Mouse (Mus musculus): ENCODE data around the gene Rmdn3.

Gene Rmdn3

DNA sequence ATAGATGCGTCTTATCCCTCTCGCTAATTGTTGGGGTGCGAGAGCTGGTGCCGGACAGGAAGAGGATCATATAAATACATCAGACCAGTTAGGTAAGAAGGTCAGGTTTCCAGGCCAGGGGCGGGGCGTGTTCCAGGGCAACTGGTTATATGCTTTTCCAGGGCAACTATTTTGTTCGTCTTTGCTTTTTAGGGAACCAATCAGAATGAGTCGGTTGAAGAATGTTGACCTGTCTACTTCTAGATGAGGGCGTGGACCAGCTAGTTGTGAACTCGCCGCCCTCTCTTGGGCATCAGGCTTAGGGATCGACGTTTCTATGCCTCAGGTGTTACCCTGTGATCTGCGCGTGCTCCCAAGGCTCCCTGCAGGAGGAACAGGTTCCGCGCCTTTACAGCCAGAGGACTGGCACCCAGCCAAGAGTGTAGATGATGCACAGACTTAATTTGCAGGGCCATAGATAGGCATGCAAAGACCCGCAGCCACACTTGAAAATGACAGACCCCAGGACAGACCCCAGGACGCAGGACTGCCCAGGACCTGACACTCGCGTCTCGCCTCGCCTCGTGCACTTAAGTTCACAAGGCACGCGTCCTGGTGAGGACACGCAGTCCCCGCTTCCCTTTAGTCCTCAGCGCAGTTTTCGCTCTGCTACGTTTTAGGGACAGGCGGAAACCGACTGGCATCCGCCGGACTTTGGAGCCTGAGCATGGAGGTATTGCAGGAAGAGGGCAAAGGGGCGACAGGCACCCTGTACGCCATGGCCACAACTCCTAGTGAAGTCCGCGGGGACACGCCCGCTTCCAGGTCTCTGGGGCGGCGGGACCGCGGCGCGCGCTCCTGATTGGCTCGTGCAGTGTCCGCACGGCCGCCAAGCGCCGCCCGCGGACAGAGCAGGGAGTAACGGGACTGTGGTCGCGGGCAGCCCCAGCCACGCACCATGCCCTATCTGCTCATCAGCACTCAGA is 10.3 kb upstream of the Rmdn3 start, which contains the start of gene Gchfr:
Gchfr (plus strand) TSS at position 873 of the 965 bp plus-strand sequence.
- DNase-seq: peak; percentile 37

DNA sequence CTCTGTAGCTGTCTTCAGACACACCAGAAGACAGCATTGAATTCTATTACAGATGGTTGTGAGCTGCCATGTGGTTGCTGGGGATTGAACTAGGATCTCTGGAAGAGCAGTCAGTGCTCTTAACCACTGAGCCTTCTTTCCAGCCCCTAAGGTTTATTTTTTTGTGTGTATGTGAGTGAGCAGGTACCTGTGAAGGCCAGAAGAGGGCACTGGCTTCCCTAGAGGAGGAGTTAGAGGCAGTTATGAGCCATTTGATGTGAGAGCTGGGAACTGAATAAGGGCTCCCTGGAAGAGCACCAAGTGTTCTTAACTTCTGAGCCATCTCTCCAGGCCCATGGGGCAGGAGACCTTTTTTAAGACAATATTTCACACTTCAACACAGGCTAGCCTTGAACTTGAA is 8.6 kb upstream of the Rmdn3 start:
- no peak for DNase-seq

DNA sequence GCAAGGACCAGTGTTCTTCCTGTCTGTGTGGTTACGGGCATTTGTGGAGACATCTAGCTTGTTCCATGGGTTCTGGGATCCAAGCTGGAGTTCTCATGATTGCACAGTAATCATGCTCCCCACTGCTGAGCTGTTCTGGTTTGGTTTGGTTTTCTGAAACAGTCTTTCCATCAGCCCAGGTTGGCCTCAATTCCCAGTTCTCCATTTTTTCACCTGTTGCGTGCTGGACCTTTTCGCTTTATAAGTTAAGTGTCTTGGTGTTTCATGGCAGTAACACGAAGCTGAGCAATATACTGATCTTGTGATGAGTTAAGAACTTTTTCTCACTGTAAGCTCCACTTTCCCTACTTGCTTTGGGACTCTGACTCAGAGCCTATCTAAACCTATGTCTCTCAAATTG is 7.2 kb upstream of the Rmdn3 start:
- no peak for DNase-seq

DNA sequence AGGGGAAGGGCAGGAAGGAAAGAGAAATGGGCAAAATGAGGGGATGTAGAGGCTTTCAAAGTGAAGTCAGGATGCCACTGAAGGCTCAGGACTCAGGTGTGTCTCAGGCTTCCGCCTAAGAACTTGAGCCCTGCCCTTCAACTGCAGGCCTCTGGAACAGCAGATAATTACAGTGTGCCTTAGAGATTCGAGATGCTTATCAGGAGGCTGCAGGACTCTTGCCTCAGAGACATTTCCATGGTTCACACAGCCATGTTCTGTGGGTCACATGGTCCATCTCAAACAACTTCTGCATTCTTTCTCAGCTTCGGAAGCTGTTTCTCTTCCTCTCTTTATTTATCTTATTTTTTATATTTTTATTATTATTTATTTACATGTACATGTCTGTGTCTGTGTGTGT is 6.3 kb upstream of the Rmdn3 start:
- DNase-seq: no peak

DNA sequence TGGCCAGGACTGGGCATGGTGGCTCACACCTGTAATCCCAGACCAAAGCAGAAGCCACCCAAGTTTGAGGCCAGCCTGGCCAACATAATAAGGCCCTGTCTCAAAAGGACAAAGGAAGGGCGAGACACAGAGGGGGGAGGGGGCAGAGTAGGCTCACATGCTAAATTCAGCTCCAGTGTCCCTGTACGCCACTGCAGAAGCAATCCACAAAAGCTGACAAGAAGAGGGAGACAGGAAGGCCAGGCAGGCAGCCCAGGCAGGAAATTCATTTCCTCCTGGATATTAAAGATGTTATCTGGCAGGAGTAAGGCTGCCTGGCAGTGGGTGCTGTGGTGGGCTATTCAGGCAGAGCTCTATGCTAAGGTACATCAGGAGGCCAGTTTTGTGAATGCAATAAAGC is 4.4 kb upstream of the Rmdn3 start:
- no peak for DNase-seq

DNA sequence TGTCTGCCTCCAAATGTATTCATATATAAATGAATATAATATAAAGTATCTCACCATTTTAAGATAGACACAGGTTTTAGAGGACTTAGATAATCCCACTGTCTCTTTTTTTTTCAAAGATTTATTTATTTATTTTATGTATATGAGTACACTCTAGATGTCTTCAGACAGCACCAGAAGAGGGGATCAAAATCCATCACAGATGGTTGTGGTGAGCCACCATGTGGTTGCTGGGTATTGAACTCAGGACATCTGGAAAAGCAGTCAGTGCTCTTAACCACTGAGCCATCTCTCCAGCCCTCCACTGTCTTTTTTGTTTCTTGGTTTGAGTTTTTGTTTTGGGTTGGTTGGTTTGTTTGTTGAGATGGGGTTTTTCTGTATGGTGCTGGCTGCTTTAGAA is 1.0 kb upstream of the Rmdn3 start:
- no peak for DNase-seq

DNA sequence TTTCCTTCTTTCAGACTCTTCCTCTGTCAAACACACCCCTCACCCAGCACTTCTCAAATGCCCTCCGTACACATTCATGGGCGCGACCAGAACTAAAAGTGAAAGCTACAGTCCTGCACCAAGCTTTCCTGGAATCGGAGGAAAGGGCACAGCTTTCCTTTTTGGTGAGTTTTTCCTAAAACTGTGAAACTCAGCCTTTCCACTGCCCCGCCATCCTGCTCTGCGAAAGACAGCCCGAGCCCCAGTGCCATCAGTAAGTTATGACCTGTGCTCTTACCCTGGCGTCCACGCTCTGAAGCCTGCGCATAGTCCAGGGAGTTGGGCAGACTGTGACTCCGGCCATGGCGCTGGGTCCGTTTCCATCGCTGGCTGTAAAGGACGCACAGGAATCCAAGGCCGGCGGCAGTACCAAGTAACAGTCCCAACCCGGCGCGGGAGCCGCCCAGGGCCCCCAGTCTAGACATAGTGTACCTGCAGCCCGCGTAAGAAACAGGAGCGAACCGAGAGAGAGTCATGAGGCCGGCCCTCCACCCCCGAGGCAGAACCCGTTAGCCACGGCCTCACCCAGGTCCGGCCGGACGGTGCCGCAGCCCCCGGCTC is 653 bp downstream of the Rmdn3 start:
- DNase-seq: no peak

DNA sequence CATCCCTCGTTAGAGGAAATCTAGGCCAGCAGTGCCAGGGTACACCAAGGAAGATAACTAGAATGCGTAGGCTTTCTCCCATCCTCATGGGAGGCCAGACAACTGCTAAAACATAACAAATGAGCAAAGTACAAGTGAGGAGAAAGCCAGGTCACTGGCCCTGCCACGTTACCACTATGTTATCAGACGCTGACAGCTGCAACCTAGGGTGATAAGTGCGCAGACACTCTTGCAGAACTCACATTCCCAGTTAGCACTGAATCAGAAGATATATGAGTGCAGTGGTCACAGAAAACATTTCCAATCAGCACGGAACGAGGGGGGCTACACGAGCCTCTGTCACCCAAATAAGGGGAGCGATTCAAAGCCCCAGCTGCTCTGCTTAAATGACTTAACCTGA is 1.4 kb downstream of the Rmdn3 start:
- DNase-seq: no peak

DNA sequence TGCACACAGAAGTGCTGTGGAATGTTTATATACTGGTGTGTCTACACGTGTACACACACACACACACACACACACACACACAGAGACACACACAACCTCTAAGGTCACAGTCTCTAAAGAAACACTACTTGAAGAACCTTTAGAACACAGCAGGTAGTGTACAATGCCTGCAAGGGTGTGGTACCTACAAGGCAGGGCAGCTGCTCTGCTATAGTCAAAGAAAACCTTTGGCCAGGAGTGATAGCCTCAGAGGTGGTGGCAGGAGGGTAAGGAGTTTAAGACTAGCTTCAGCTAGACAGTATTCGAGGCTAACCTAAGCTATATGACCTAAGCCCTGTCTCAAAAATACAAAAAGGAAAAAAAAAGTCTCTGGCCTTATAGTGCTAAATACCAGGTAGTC is 2.2 kb downstream of the Rmdn3 start:
- DNase-seq: no peak

DNA sequence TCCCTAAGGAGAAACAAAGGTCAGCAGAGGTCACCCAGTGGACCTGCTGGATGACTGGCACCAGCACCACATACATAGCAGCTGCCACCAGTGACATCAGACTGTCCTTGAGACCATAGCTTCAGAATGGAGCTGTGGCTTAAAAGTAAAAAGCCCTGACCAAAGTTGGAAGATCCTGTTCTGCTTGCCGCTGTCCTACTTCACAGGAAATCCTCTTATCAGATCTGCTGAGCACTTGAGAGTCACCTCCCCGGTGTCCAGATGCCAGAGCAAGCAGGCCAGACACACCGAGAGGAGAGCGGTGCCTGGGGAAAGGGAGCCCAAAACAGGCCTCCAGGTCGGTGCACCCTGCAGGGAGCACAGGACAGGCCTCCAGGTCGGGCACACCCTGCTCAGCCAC is 4.6 kb downstream of the Rmdn3 start:
- DNase-seq: no peak

DNA sequence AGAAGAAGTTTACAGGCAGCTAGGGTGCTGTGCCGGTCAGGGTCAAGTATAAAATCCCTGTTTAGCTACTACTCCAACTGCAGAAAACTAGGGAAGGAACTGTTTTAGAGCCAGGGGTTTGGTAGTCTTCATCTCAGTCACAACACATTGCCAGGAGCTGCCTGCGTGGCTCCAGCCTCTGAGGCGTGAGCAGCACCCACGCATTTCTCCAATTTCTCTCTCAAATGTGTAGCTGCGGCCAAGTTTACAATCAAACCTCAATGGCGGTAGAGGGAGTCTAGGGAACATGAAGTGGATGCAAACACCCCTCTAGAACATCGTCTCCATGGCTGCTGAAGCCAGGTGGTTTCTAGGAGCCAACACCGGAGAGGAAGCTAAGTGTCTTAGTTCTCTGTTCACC is 9.1 kb downstream of the Rmdn3 start:
- peak; percentile 31 for DNase-seq

DNA sequence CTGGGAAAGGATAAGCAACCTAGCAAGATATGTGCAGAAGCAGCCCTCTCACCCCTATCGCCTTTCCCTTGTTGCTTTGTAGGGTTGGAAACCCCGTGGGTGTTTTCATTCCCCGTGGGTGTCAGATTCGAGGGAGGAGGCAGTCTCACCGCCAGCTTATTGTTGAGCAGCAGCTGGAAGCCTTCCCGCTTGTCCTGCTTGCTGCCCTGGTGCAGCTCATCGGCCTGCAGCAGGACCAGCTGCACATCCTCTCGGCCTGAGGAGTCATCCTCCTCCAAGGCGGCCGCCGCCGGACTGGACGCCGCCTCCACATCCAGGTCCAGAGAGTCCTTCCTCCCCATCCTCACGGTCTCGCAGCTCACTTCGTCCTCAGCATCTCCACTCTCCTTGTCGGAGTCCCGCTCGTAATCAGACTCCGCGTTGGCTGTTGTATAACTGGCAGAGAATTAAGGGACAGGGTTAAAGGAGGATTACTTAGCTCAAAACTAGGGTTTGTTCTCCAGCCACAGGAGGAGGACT is 9.6 kb downstream of the Rmdn3 start:
- no peak for DNase-seq

DNA sequence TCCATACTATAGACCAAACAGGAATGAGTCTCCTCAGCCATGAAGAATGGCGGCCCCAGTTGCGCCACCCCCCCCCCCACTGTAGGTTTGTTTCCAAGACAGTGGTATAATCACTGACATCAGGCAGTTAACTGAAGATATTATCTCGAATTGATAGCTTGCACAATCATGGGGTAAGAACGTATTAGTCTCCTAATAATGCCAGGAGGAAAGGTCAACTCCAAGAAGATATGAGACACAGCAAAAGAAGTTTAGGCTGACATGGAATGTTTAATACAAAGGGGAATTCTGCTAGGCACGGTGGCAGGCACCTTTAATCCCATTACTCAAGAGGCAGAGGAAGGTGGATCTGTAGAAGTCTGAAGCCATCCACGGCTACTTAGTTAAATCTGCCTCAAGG is 10.4 kb downstream of the Rmdn3 start:
- DNase-seq: no peak

DNA sequence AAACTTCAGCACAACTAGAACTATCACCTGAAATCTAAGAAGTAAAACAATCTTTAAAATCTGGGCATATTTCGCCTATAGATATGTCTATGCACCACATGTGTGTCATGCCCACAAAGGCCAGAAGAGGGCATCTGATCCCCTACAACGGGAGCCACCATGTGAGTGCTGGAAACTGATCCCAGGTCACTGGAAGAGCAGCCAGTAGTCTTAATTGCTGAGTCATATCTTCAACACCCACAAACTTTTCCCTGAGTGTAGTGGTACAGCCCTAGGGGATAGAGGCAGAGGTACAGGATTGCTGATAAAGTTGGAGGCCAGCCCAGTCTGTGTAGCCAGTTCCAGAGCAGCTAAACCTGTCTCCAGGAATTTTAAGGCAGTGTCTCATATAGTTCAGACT is 11.6 kb downstream of the Rmdn3 start:
- DNase-seq: no peak

DNA sequence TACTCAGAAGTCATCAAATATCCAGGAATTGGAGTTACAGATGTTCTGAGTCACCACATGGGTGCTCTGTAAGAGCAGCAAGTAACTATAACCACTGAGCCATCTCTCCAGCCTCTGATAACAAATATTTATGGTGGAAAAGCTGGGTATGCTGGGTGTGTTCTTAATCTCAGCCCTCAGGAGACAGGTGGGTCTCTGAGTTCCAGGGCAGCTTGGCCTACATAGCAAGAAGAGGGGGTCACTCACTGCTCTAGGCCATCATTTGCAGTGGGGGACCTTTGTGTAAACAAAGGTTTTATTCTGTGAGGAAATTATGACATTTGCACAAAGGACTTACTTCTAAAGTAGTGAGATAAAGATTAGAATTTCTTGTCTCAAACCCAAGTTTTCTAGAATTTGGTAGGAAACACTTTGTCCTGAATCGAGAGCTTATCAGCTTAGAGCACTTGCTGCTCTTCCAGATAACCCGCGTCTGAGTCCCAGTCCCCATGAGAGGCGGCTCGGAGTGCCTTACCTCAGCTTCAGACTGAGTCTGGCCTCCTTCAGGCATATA is 20.4 kb downstream of the Rmdn3 start:
- no peak for DNase-seq

DNA sequence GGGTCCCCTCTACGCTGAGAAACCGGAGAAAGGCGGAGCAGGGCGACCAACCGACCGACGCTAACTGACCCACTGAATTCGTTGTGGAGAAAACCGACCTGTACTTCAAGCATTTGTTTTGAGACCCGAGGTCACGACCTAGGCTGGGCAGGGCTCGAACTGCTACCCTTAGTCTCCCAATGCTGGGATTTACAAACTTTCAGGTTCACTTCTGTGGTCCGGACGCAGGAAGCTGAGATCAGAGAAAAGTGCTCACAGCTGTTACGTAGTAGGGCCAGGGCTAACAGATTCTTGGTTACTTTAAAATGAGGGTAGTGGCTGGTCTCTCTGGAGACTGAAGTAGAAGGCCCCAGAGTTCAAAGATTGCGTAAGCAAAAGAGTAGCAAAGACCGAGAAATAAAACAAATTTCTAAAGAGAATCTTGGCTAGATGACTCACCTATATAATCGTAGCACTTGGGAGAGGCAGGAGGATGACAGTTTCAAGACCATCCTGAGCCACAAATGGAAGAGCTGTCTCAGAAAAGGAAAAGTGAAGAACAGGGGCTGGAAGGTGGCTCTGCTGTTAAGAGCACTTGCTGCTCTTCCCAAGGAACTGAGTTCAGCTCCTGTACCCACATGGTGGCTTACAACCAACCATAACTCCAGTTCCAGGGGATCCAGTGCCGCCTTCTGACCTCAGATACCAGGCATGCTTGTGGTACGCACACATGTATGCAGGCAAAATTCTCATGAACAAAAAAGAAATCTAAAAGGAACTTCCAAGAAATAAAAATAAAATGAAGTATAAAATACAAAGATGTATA is 43.5 kb downstream of the Rmdn3 start:
- no peak for DNase-seq

DNA sequence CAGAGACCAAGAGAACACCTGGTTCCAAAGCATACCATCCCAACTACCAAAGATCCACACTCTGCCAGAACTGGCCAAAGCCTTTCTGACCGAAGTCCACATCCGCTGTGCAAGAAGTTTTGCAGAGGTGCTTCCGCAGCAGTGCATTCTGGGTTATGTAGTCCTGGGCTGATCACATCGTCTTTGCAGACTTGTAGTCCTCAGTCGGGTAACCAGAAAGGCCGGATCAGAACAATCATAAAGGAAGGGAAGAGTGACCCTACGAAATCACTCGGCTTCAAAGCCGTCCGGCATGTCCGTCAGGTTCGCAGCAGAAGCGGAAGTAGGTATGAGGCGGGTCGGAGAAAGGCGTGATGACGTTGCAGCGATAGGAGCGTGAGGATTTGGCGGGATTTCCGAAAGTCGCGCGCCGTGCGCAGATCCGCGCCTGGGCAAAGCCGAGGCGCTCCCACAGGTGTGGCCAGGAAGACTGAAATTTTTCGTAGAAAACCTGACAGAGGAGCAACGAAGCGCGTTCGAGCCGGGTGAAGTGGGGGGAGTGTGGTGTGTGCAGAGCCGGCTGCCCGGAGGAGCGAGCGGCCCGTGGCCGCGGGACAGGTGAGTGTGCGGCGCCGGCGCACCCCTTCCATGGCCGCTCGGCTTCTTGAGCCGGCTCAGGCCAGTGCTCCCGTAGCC is 44.3 kb downstream of the Rmdn3 start, which contains the start of gene Rad51:
Rad51 (plus strand) TSS at position 356 of the 675 bp plus-strand sequence.
- DNase-seq: peak; percentile 88

DNA sequence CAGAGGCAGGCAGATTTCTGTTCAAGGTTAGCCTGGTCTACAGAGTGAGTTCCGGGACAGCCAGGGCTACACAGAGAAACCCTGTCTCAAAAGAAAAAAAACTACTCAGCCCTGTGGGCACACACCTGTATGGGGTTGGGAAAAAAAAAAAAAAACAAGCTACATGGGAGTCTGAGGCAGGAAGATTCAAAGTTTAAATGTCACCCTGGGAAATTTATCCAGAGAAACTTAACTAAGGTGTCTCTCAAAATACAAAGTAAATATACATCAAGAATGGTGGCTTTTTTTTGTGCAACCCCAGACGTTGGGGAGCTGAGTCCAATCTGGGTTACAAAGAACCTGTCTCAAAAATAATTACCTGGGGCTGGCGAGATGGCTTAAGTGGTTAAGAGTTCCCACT is 45.8 kb downstream of the Rmdn3 start:
- no peak for DNase-seq

DNA sequence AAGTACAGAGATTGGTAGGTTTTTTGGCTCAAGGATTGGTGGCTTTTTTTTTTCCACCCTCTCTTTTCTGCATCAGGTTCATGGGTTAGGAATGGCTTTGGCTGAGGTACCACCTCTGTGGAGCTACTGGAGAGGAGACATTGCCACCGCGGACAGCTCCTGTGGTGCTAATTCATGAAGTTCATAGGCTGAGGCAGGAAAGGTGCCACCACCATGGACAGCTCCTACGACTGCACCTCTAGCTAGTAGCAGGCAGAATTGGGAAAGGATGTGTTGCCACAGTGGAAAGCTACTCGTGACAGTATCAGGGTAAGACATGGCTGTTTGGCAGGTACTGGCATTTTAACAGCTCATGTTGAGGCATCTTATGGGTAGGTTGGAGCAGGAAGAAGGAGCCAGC is 48.3 kb downstream of the Rmdn3 start:
- no peak for DNase-seq

DNA sequence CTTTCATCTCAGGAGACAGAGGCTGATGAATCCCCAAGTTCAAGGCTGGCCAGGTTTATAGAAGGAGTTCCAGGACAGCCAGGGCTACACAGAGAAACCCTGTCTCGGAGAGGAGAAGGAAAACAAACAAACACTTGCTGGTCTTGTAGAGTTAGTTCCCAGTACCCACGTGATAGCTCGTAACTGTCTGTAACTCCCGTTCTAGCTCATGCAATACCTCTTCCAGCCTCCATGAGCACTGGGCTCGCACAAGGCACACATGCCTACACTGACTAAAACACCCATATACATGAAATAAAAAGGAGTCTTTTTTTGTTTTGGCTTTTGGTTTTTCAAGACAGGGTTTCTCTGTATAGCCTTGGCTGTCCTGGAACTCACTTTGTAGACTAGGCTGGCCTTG is 50.3 kb downstream of the Rmdn3 start:
- DNase-seq: no peak

DNA sequence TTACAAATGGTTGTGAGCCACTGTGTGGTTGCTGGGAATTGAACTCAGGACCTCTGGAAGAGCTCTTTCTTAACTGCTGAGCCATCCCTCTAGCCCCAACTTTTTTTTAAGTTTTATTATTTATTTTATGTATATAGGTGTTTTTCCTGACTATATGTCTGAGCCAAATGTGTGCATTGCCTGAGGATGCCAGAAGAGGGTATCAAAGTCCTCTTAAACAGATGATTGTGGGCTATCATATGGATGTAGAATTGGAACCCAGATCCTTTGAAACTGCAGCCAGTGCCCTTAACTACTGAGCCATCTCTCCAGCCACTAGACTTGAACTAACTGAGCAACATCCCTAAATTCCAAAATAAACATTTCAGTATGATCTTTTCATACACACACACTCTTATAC is 55.3 kb downstream of the Rmdn3 start:
- no peak for DNase-seq

Measured in right cerebral cortex, postnatal 25 days (tissue).